Mouse (Mus musculus) left cerebral cortex, adult 2 months (tissue): ENCODE results near the gene Hook2. TPM values are rescaled to one million over a fixed set of nuclear protein-coding genes. Genes with fewer than 3 reads are reported as not detected.

Source experiments
- DNase-seq, 2 experiments: peaks; one replicate each; pipeline ENCODE4 v3.0.0; 2021 to 2022; ENCODE audit warnings: low spot score in 2 of 2, mixed read lengths in 1 of 2; ENCODE audit errors: extremely low spot score in 1 of 2
- H3K27ac ChIP-seq: fragments of 200-600 bp; 2 replicates; pipeline ENCODE4 v1.8.1; 2022
- H3K4me3 ChIP-seq: fragments of 200-600 bp; 2 replicates; pipeline ENCODE4 v1.8.1; 2022
- CTCF ChIP-seq: fragments of 200-600 bp; IDR thresholded peaks from 2 replicates; pipeline ENCODE4 v1.8.1; 2022; ENCODE audit warnings: antibody characterized with exemption, mild to moderate bottlenecking, moderate library complexity
- intact Hi-C: fragments of 180-260 bp; cut with DNase I; formaldehyde crosslinking; loops from one replicate; pipeline ENCODE4 v1.15.1; 2025
- total RNA-seq, 2 experiments: library from RNA; stranded (reverse); gene quantifications; 2 replicates each; pipeline ENCODE4 v1.2.3; 2021

Gene Hook2
- total RNA-seq, 2 experiments from 2014 or later, result 11.3 to 11.6 TPM

DNA sequence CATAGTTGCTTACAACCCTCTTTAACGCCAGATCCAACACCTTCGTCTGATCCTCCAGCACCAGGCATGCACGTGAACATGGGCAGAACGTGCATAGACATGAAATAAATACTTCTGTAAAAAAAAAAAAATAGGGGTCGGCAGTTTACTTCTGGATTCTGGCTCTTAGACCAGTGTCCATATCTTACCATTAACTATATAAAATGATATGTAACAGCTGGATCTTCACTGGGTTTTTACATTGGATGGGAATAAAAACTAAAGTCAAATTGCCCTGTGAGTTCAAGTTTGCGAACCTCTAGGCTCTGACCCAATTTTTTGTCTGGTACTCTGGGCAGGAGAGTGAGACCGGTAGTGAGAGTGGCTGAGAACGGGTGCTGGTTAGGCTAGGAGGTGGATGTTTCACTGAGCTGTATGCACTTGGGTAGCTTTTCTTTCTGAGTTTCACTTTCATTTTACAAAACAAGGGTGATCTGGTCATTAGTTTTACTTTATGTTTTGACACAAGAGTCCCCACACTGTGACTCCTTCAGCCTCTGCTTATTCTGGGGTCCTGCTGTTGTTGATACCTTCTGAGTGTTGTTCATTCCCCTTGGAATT is 15.8 kb upstream of the Hook2 start:
- intact Hi-C loops, result loop anchor here (1.0 to 5.0 kb wide), 3 partner anchors 16 to 98 kb away; partner anchors contain the start of genes Asna1, Dhps, Hook2 and Trir
- TF ChIP-seq CTCF, result no peak
- DNase-seq, result no peak
- Histone ChIP-seq H3K27ac (no peak overlapping the region), H3K4me3 (no peak overlapping the region)

DNA sequence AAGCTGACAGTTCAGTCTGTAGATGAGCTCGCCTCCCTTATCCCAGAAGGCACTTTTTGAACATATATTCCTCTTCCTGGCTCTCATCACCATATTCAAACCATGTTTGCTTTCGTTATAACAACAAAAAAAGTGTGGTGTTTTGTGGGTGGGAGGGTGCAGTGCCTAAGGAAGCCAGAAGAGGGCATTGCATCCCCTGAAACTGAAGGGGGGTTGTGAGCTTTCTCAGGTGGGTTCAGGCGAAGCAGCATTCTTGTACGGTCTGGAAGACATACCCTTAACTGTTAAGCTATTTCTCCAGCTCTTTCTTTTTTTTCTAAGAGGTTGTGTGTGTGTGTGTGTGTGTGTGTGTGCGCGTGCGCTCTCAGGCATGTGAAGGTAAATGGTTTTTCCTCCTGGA is 15.0 kb upstream of the Hook2 start:
- TF ChIP-seq CTCF, result peak; percentile 85
- Histone ChIP-seq H3K4me3 (no peak overlapping the region; the same call in 1 of the 2 replicates), H3K27ac (peak overlapping the region; percentile 99)
- peak in 1 of 2 experiments; percentile 77 for DNase-seq
- intact Hi-C loops, result loop anchor here (5.0 kb wide), 2 partner anchors 52 to 97 kb away; partner anchors contain the start of genes Asna1, Dhps and Trir

DNA sequence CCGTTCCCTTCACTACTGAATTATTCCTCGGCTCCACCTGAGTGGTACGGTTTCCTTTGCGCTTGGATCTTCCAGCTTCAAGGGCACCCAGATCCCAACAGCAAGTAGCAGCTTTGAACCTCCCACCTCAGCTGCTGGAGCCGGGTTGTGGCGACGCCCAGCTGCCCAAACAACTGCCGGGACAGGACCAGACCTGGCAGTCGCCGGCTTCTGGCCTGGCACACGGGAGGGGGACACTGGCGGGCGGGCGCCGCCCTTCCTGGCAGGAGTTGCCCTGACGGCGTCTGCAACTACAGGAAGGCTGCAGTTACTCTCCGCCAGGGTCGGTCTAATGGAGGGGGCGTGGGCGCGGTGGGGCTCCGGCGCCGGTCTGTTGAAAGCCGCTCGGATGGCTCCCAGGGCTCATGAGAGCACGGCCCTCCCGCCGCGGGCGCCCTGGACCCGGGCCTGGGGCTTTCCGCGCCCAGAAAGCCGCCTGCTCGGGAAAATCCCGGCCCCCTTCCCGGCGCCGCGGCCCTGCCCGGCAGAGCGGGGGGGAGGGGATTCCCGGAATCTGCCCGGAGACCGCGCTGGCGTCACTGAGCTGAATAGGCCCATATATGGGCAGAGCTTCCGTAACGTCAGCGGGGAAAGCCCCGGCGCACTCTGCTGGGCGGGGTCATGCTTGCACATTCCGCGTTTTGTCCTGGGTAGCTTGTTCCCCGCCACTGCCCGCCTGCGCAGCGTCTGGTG is 14.2 kb upstream of the Hook2 start:
- intact Hi-C loops, result loop anchor here (5.0 kb wide), 2 partner anchors 51 to 96 kb away; partner anchors contain the start of genes Asna1, Dhps and Trir
- TF ChIP-seq CTCF, result no peak; the same call in 1 of the 2 replicates

DNA sequence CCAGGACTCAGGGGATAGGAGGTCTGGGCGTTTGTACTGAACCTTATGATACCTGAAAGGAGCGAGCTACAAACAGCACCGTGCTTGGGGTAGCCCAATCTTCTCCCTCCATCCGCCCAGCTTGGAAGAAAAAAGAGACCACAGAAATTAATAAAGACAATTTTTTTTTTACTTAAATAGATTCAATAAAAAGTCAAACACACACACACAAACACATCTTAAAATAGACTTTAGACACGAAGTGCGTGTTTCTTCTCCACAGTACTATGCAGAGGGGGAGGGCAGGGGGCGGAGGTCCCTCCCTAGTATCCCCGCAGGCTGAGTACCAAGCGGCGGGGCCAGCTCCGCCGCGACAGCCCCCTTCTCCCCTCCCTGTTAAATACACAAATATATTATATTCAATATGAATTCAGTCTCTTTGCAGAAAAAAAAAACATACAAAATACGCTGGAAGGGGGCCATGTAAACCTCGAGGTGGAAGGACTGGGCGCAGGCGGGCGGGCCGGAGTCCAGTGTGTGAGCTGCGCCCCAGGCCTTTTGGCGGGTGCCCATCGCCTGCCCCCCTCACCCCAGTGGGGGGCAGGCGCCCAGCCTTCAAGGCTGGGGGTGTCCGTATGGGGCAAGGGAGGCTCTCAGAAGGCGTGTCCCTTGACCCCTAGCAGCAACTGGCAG is 13.5 kb upstream of the Hook2 start:
- Histone ChIP-seq H3K27ac (peak overlapping the region; percentile 99), H3K4me3 (peak overlapping the region; percentile 95)
- intact Hi-C loops, result loop anchor here (5.0 kb wide), 2 partner anchors 50 to 95 kb away; partner anchors contain the start of genes Asna1, Dhps and Trir
- DNase-seq, result no peak
- TF ChIP-seq CTCF, result no peak

More for the DNA sequence above, 14.2 kb upstream of the Hook2 start:
- Histone ChIP-seq H3K4me3 (peak overlapping the region; percentile 95), H3K27ac (peak overlapping the region; percentile 99)
- DNase-seq, result peak; percentile 94 to 97

DNA sequence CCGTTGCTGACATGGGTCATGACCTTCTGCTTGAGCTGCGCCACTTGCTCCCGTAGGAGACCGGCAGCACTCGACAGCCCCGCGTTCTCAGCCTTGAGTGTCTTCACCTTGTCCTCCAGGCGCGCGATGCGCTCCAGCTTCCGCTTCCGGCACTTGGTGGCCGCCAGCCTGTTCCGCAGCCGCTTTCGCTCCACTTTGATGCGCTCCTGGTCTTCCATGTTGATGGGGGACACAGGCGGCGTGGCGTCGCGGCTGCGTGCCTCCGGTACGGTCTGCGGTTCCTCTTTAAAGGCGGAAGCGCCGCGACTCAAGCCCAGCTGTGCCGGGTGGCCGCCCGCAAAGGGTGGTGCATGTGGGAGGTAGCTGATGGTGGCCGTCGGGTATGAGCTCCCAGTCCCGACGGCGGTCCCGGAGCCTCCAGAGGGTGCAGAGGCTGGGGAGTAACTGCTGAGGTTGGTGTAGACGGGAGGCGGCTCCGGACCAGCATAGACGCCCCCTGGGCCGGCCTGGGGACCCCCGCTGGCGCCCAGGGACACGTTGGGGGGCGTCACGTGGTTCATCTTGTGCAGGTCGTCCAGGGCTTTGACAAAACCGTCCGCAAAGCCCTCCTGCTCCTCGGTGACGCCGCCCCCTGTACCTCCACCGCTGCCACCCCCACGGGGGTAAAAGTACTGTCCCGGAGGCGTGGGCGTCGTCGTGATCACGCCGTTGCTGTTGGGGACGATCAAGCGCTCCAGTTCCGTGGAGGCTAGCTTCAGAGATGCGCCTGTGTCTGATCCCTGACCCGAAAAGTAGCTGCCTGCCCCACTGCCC is 12.8 kb upstream of the Hook2 start:
- intact Hi-C loops, result loop anchor here (1.0 to 5.0 kb wide), 3 partner anchors 9 to 95 kb away; partner anchors contain the start of genes Asna1, Dhps and Trir
- Histone ChIP-seq H3K27ac (peak overlapping the region; percentile 99), H3K4me3 (peak overlapping the region; percentile 95)
- DNase-seq, result peak; percentile 63 to 72
- TF ChIP-seq CTCF, result no peak

DNA sequence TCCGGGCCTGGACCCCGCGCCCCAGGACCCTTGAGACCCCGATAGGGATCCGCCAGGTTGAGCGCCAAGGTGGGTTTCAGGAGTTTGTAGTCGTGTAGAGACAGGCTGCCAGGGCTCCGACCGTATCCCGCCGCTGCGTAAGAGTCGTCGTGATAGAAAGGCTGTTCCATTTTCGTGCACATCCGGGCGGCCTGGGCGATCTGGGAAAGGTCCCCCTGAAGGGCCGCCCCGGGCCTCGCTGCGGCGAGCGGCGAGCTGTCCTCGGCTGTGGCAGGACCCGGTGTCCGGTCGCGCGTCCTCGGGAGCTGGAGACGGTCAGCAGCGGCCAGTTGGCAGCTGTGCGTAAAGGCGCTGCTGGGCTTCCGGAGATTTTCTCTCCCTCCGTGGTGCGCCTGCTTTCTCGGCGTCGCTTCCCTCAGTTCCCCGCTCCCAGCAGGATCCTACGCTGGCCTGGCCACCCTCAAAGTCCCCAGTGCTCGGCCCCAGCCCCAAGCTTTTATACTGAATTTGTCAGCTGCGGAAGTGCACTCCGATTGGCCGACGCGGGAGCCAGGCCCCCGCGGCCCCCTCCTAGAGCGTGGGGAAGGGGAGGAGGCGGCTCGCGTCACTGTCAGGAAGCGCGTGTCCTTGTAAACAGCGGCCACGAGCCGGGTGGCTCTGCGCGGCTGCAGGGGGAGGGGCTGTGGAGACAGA is 12.0 kb upstream of the Hook2 start, which contains the start of gene Junb:
TSS of gene Junb (minus strand) at position 471 of the 693 bp plus-strand sequence.
- DNase-seq, result peak; percentile 95
- peak within 1 kb of the TSS; percentile 99 for H3K27ac ChIP-seq
- TF ChIP-seq CTCF, result no peak
- intact Hi-C loops, result loop anchor here (1.0 to 5.0 kb wide), 3 partner anchors 8 to 94 kb away; partner anchors contain the start of genes Asna1, Dhps and Trir
- peak within 1 kb of the TSS; percentile 95 for H3K4me3 ChIP-seq

DNA sequence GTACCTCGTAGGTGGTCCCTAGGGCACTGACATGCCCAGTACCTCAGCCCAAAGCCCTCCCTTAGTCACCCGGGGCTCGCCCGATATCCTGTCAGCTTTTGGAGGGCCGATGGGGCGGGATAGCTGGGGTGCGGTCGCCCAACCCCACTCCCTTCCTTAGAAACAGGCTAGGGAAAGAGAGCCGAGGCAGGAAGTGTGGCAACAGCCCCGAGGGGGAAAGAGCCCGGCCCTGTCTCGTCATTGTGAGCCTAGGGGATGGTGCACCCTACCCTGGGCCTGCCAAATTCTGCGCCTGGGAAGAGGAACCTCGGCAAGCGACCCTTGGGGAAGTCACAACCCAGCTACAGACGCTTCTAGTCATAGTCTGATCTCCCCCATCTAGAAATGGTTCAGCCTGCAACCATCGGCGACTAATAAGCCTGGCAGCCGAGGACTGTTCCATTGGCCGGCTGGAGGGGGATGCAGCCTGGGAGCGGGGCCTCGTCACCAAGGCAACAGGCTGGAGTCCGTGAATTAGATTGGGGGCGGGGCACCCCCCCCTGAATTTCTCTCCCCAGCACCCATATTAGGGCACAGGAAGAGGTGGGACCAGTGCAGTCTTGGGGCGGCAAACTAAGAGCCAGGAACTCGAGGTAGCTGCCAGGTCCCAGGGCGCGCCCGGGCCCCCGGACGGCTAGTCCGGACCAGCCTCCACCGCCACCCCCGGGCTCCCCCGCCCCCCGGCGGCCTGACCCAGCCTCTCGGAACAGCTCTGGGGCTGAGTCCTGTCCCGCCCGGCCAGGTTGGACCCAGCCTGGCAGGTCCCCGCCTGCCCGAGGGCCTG is 10.6 kb upstream of the Hook2 start:
- intact Hi-C loops, result loop anchor here (5.0 kb wide), 2 partner anchors 47 to 92 kb away; partner anchors contain the start of genes Asna1, Dhps and Trir
- peak overlapping the region; percentile 95 for H3K4me3 ChIP-seq
- TF ChIP-seq CTCF, result no peak
- peak; percentile 91 to 93 for DNase-seq
- H3K27ac ChIP-seq, result peak overlapping the region; percentile 99

DNA sequence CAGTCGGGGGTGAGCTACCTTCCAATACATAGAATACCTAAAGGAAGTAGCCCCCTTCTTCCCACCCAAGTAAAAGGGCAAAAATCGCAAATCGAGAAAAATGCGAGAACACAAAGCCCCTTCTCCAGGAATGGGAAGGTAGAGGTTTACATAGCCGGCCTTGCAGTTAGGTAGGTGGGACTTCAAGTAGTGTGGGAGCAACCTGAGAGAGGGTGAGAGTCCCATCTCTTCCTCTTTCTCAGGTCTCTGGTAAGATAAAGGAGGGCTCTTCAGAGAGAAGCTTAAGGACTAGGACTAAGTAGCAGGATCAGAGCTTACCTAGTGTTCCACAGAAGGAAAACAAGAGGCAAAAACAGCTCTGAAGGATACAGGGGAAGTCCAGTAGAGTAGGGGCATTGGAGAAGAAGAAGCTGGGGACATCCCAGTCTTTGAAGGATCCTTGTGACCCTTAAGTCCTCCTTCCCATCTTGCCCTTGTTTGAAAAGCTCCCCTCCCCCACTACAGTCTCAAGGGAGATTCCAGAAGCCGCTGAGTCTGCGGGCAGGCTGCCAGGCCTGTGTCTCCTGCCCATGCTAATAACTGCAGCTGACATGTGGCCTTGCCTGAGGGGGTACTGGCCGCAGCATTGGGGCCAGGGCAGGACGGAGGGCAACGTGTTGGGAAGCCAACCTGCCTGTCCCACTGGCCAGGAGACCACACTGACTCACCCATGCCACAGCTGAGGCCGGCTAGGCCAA is 9.6 kb upstream of the Hook2 start:
- DNase-seq, result no peak
- intact Hi-C loops, result no loop called here

More for the DNA sequence above, 9.6 kb upstream of the Hook2 start:
- Histone ChIP-seq H3K4me3 (no peak overlapping the region; the same call in 1 of the 2 replicates), H3K27ac (peak overlapping the region; percentile 99)
- TF ChIP-seq CTCF, result no peak
